Mouse (Mus musculus) CH12F3 (cell line): Measurements from ENCODE around the gene Rbm20.

ENCODE experiments used
- in situ Hi-C: fragments of 300-500 bp; cut with MboI; formaldehyde crosslinking; loops from 2 replicates; pipeline ENCODE4 v1.14.3; 2020; ENCODE audit warnings: low sequenced_read_pairs

Rbm20 gene

DNA sequence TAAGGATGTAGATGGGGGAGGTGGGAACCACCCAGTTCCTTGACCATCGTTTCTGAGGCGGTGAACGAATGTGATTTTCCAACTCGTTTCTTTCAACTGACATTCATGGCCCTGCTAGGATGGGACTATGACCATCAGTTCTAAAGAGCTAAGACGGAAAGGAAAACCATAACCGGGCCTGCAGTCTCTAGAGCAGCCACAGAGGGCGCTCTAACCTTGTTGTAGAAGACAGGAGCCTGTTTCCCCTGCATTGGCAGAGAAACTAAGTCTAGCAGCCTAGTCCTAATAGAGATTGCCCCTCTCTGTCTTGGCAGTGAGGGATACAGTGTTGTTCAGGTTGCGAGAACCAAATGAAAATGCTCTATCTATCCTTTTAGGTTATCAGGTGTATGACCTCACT, 164.8 kb downstream of the Rbm20 start:
- in situ Hi-C loops: no loop called here

DNA sequence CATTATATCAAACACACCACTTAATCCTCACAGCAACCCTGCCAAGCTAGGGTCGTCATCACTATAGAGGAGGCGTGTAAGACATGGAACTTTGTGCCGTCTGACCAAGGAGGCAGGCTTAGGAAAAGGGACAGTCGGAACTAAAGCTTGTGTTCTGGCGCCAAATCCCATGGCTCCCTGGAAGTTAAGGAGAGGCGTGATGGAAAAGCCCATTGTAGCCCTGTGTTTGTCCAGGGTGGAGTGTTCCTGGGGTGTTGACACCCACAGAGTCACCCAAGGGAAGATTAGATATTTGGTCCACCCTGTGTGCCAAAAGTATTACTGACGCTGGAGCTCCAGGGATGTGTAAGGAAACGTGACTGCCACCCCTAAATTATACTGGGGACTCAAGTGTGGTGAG, 166.9 kb downstream of the Rbm20 start:
- in situ Hi-C loops: no loop called here

DNA sequence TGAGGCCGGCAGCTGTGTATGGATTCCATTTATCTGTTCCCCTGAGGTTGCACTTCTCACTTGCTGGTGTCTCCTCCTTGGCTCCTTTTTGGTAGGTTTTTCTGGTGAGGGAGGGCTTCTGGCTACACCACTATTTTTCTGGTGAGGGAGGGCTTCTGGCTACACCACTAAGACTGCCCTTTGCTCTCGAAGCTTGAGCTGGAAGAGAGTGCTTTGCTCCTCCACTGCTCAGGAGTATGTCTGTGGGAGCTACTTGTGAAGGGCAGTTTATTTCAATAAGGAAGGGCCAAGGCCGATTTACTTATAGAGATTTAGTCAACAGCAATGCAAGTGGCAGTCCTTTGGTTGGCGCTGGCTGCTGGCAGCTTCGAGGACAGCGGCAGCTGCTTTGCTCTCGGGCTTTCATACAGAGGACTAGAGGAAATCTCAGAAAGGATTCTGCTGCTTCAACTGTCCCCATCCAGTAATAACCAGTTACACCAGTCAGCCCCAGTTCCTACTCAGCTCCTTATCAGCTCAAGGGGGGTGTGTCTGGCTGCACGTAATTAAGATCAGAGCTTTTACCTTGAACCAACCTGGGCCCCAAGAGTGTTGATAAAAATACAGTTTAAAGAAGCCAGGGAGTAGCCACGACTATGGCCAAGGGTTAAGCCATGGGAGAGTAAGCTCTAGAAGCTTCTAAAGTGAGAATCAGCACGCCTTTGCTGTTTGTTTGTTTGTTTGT, 171.3 kb downstream of the Rbm20 start:
- in situ Hi-C loops: no loop called here

DNA sequence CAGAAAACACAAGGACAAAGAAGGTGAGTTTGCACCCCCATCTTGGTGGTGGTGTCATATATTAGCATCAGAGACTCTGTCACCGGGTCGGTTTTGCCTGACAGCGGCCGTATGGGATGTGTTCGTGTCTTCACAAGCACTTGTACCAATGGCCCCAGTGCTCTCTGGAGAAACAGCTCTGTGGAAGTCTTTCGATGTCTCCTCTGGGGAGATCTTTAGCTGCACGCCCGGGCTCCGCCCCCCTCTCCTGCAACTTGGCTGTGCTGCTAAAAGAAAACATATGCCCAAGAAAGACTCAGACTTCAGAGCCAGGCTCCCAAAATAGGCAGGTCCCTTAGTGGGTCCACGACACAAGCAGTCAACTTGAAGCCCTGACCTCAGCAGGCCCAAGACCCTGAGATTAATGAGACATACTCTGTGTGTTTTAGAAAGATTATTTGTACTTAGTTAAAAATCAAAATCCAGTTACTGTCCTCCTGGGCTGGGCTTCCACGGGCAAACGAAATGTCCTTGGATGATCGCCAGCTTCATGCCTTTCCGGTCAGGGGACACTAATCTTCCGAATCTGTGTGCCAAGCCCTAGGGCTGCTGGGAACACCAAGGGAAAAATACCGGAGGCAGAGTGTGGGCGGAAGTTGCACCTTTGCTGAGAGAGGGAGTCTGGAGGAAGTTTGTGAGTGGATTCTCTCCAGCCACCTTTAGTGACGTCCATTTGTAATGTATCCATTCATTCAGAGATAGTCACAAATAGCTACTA, 173.2 kb downstream of the Rbm20 start:
- in situ Hi-C loops: no loop called here

DNA sequence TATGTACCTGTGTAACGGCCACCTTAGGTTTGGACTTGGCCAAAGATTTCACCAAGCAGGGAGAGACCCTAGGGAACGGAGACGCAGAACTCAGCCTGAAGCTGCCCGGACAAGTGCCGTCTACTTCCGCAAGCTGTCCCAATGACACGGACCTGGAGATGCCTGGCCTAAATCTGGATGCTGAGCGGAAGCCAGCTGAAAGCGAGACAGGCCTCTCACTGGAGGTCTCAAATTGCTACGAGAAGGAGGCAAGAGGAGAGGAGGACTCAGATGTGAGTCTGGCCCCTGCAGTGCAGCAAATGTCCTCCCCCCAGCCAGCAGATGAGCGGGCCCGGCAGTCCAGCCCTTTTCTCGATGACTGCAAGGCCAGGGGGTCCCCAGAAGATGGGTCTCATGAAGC, 174.2 kb downstream of the Rbm20 start:
- in situ Hi-C loops: no loop called here

DNA sequence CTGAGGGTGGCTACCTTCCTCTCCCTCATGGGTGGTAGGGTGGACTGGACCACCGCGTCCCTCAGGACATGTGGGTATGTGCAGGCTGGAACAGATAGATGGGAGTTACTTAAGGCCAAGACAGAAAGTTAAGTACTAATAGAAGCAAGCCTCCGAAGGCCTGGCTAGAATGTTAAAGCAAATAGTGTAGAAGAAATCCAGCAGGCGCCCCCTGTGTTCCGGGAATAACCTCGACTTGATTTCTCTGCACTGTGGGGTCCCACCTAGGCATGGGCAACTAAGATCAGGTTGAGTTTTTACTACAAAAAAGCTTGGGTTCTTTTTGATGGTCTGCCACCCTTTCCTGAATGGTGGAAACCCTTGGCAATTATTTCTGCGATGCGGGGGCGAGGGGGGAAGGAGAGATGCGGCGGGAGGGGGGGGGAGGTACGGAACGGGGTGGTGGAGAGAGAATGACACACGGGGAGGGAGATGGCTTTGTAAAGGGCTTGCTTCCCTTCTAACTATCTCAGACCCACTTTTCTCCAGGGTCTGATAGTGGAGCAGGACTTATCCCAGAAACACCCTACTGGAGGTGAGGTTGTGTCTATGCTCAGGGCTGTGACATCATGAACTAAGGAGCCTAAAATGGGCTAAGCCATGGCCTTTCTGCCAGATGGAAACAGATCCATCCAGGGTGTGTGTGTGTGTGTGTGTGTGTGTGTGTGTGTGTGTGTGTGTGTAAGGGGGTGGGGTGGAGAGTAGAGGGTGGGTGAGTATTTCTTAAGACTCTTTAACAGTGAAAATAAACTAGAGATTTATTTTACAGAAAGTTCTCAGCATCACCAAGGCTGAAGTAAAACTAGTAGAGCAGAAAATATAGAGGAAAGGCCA, 175.0 kb downstream of the Rbm20 start:
- in situ Hi-C loops: no loop called here

DNA sequence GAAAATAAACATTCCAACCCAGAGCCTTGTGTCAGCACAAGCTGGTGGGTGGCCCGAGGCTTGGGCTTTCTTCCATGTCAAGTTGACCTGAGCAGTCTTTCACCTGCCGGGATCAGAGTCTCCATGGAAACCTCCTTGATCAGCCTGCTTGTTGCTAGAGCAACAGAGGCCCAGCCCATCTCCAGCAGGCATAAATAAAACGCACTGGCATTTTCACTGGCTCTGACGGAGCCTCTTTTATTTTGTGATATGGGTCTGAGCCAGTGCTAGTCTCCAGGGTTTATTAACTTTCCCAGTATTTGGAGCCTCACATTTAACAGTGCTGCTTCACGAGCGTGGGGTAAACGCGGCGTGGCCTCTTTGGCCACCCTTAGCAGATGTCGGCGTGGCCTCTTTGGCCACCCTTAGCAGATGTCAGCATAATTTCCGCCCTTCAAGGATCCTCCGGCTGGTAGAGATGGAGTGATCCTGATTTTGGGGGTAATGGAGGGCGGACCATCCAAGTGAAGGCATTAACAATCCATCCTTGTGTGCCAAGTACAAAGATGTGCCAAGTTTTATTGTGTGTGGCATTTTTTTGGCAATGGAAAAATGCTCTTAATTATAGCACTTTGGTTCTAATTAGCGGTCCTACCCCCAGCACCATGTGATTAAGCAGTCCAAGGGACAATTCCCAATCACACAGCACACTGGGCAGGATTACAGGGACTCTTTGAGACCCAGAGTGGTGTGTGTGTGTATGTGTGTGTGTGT, 175.8 kb downstream of the Rbm20 start:
- in situ Hi-C loops: no loop called here

DNA sequence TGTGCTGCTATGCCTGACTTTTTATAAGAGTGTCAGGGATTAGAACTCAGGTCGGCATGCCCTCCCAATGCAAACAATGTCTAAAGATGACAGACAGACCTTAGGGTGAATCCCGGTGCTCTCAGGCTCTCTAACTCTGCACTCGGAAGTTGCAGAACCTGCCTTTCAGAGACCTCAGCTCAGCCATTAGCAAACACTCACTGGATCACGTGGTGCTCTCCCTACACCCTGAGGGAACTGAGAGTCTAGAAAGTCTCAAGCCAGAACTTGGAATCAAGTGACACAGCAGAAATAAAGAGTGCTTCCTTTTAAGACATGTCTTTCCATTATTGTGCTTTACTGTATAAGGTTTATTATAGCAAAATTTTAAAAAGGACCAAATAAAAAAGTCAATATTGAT, 177.9 kb downstream of the Rbm20 start:
- in situ Hi-C loops: no loop called here

DNA sequence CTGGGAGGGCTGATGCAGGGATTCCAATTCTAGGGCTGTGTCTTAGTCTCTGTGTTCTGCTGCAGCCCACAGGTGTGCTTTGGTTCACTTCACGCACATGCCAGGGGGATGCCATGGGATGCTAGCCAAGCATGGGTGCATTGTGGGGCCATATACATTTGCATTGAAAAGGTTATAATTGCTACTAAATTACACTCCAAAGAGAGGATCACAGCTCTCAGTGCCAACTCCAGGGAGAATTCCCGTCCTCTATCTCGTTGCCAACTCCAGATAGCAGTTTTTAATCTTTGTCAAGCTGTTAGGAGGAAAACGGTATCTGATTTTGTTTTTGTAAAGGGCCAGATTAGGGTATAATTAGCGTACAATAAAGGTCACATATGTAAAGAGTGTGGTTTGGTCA, 178.7 kb downstream of the Rbm20 start:
- in situ Hi-C loops: no loop called here

DNA sequence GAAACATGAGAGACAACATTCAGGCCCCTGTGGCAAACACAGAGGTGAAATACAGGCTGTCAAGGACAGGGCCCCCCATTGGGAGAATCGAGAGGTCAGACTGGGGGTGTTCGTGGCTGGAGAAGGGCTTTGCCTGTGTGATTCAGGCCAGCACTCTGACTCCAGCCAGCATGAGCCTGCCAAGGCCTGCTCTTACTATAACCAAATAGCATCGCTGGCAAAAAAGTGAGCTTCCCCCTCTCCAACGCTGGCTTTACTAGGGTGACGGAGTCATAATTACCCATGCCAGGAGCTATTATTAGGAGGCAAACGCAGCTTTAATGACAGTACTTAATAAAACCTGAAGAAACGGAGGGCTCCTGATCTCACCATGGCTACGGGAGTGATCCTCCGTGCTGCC, 179.7 kb downstream of the Rbm20 start:
- in situ Hi-C loops: no loop called here

DNA sequence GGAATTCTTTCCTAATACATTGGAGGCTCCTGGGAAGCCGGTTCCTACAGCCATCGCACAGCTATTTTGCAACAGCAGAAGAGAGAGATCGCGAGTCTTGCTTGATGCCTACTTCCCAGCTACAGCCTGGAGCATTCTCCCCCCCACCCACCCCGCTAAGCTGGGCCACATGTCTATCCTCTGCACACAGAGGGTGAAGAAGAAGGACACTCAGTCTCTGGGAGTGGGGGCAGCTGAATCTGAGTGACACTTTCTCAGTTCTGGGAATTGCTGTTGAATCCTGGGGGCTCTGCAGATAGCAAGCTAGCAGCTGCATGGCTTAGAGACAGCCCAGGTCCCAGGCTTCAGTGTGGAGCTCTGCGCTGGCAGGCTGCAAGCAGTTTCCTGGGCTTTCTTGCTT, 180.9 kb downstream of the Rbm20 start:
- in situ Hi-C loops: no loop called here

DNA sequence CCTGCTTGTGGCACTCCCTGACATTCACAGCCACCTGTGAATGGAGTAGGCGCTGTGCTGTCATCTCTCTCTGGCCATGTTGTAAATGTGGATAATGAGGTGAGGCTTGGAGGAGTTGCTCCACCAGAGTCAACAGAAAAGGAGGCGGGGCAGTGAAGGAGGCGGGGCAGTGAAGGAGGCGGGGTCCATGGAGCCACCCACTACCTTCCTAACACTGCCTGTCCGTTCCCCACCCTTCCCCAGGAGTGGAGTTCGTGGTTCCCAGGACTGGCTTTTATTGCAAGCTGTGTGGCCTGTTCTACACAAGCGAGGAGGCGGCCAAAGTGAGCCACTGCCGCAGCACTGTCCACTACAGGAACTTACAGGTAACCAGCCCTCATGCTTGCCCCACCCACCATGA, 182.0 kb downstream of the Rbm20 start:
- in situ Hi-C loops: no loop called here

DNA sequence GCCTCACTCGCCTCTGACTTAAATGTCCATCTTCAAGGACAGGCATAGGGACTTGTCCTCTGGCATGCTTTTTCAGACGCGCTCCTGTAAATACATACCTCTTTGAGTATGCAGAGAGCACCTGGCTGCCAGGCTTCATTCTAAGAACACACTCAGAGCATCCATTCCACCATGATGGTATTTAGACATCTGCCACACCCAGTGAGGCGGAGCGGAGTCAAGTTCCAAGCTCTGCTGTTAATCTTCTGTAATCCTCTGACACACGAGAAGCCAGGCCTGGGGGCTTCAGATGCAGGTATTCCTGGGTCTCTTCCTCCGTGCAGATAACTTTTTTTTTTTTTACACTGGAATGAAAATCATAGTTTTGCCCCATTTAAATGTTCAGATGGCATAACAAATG, 182.5 kb downstream of the Rbm20 start:
- in situ Hi-C loops: no loop called here

DNA sequence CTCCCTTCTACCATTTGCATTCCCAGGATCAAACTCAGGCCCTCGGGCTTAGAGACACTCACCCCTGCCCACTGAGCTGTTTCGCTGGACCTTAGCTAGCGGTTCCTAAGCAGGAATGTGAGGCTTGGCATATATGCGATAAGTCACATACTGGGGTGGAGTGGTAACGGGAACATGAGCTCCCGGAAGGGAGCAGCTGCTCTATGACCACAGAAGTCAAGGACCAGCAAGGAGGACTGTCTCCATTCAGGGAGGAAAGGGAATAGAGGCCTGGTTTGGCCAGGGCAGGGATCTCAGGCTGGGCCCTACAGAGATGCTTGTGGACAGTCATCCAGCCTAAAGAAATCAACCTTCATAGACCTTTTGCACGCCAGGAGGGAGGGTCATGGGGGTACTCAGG, 184.2 kb downstream of the Rbm20 start:
- in situ Hi-C loops: no loop called here

DNA sequence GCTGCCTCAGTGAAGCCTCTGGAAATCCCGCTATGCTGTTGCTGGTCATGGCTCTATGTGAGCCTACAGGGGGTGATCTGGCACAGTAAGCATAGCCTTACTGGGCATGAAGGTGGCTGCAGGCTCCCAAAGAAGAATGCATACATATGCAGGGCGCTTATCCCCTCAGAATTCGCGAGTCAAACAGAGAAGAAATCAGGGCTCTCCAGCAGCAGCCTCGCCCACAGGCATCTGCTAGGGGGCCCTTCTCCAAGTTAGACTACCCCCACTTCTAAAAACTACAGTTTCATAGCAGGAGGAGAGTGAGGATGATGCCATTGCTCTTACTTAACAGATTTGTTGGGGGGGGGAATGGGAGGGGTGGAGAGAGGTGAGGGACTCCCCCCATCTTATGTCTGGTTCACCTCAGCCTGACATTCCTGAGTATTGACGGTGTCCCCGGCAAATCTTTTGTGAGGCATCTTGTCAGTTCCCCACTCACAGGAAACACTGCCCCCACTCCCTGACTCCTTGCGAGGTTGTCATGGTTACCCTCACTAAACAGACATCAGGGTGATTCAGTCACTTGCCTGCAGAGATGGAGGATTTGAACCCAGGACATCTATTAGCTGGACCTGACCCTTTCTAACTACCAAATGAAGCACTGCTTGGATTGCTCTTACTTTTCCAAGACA, 185.6 kb downstream of the Rbm20 start:
- in situ Hi-C loops: no loop called here

DNA sequence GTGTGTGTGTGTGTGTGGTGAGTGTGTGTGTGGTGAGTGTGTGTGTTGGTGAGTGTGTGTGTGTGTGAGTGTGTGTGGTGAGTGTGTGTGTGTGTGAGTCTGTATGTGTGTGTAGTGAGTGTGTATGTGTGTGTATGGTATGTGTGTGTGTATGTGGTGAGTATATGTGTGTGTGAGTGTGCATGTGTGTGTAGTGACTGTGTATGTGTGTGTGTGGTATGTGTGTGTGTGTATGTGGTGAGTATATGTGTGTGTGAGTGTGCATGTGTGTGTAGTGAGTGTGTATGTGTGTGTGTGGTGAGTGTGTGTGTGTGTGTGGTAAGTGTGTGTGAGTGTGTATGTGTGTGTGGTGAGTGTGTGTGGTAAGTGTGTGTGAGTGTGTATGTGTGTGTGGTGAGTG, 190.1 kb downstream of the Rbm20 start:
- in situ Hi-C loops: no loop called here

DNA sequence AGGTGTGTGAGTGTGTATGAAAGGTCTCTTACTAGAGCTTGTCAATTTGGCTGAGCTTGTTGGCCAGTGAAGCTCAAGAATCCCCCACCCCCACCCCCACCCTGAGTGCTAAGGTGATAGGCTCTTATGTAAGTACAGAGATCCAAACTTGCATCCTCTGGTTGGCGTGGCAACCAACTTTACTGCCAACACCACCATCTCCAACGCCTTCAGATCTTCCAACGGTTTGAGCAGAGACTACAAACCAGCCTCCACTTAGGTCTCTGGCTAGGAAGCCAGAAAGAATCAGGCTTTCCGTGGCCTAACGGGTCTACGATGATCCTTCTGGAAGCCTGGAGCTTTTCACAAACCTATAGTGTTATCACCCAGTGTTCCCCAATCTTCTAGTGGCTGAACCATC, 191.0 kb downstream of the Rbm20 start:
- in situ Hi-C loops: no loop called here

DNA sequence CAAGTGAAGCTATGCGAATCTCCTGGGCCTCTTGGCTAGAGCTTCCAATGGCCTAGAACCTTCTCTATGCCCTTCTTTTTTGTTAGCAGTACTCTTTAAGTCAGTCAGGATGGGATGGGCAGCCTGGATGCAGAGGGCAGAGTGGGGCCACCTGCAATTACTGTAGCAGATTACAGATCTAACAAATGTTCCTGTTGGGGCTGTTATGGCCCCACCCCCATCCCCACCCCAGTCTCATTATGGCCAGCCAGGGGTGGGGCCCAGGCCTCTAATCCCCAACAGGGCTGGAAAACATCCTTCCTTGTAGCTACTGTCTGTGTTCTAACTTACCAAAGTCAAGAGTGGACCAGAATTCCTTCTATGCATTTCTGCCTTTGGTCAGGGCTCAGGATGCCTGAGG, 191.7 kb downstream of the Rbm20 start:
- in situ Hi-C loops: no loop called here

DNA sequence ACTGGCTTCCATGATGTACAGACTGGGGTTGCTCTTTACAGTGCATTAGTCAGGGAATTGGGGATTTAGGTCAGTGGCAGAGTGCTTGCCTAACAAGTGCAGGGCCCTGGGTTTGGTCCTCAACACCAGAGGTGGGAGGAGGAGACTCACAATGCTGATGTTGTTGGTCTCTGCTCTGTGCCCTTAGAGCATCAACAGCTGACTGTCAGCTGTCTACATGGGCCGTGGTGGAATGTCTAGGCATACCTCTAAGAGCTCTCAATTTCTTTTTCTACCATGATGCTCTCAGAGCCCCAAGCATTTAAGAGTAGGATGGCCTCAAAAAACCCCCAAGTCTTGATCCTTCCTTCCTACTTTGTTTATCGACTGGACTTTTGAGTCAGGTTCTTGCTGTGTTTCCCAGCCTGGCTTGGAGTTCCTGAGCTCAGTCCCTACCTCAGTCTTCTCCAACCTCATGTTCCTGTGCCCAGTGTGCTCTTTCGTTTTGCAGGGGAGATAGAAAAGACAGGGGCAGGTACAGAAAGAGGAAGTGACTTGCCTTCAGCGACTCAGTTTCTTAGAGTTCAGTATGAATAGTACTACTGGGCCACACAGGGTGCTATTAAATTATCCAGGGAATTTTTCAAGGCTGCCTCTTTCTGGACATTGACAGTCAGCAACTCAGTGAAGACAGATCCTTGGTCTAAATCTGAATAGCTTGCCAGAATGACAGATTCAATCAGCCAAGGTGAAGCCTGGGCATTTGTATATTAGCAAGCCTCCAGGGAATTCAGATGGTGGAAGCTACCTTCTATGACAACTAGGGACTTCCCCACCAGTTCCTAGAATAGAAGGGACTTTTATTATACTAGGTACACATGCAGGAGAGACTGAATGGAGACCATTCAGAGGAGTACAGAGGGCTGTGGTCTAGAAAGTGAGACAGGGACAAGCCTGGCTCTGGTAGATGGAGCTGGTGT, 192.6 kb downstream of the Rbm20 start:
- in situ Hi-C loops: no loop called here
